Mouse (Mus musculus): Measurements from ENCODE around the gene Col5a1.

DNA sequence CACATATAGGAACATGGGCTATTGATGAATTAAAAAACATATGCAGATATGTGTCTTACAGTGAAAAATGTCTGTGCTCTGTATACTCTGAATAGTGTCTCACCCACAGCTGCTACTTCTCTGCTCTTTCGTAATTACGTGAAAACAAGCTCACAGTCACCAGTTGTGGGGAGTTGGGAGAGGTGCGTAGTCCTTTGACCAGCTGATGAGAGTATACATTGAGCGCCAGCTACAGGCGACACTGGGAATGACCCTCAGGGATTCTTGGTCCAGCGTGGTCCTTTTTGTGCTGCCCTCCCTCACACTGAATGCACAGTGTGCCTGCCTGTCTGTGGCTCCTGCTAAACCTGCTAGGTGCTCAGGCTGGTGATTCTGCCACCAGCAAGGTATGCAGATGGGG lies 82.9 kb downstream of the Col5a1 start:
- TF ChIP-seq TAL1 (conservative IDR thresholded peaks at IDR 0.05; ENCODE audit: low read depth, low read length), result no peak
- TF ChIP-seq CTCF (IDR thresholded peaks at IDR 0.05; ENCODE audit: low read depth, low read length), result peak; percentile 57
- TF ChIP-seq POLR2AphosphoS5 (IDR thresholded peaks at IDR 0.05; ENCODE audit: insufficient replicate concordance, low read depth, low read length), result no peak
